Mouse (Mus musculus): ENCODE results near the gene Tardbp. TPM values are rescaled to one million over a fixed set of nuclear protein-coding genes. Genes with fewer than 3 reads are reported as not detected.

The Tardbp gene
- total RNA-seq (2021), result 100 to 1,000 TPM; 218 to 224 TPM

- DNase-seq, result peak; percentile 92 to 94
Measured at GRCm38 (mm10) chr4:148626623-148627185, at the start of gene Tardbp. Gene Tardbp (minus strand): TSS chr4:148627019.

GRCm38 (mm10) chr4:148676188-148676960 is 49.6 kb upstream of the Tardbp start:
- DNase-seq, result no peak

DNA sequence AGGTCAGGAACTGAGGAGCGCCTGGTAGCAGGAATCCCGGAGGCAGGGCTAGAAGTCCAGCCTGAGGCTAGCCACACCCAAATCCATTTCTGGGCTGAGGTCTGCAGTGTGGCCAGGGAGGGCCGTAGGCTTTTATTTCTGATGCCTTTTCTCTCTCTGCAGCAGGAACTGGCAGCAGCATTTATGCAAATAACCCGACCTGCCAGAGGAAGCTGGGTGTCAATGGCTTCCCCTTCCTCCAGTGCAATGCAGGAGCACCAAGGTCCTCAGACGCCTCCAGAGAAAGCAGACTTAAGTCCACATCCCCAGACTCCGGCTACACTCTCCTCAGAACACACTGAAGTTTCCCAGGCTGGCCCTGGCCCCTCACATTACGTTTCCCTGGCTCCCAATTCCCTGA is 48.2 kb upstream of the Tardbp start:
- DNase-seq, result no peak

DNA sequence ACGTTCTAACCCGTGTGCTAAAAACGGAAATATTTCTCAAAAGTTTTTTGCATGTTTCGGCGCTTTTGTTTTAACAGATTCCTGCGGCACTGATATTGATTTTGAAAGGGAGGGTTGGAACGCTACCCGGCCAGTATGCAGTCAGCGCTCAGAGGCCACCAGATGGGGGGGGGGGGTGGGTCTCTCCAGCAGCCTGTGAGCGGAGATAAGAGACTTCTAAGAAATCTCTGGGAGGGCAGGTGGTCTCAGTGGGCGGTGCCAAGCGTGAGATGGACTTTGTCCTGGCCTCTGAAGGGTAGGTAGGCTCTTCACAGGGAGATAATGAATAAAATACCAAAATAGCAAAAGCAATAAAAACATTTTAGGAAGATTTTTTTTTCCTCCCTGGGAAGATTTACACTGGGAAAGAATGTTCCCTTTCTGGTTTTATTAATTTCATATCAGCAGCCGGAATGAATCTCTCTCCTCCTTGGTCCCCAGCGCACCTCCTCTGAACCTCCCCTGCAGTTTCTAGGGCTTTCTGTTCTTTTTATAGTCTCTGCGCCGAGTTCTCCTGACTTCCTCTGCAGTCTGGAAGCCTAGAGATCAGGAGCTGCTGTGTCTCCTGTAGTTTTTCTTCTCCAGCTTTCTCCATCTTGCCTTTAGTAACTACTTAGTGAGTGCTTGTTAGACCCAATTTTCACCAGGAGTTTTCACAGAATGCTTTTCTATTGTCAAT is 44.6 kb upstream of the Tardbp start:
- no peak for DNase-seq

DNA sequence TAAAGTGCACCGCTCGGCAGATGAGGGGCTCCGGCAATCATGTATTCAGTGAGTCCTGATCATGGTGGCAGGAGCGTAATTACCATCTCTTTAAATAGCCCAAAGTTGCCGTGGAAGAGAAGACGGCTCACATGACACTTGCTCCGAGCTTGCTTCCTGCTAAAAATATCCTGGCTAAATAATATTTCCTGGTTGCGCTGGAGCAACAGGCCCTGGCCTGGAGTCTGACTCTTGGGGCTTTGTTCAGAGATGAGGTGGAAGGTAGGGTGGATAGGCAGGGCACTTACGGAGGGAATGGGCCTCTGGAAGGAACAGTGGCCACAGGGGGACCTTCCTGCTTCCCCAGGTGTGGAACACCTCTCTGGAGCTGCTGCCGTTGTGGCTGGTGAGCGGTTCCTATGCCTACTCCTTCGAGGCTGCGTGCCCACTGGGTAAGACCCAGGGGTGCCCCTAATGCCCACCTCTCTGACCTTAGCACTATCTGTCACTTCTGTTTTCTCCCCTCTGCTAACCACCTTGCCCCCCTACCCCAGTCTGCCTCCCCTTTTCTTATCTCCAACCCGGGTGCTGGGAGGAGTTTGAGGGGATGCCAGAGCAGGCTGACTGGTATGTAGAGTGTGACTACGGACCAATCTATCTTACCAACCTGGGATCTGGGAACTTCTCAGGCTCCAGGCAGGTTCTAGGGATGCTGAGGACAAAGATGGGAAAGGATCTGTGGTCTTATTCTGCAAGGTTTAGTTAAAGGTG is 40.4 kb upstream of the Tardbp start:
- no peak for DNase-seq

- no peak for DNase-seq
Measured at GRCm38 (mm10) chr4:148664021-148664420, 37.2 kb upstream of the Tardbp start.

- no peak for DNase-seq
Measured at GRCm38 (mm10) chr4:148663326-148663725, 36.5 kb upstream of the Tardbp start.

DNA sequence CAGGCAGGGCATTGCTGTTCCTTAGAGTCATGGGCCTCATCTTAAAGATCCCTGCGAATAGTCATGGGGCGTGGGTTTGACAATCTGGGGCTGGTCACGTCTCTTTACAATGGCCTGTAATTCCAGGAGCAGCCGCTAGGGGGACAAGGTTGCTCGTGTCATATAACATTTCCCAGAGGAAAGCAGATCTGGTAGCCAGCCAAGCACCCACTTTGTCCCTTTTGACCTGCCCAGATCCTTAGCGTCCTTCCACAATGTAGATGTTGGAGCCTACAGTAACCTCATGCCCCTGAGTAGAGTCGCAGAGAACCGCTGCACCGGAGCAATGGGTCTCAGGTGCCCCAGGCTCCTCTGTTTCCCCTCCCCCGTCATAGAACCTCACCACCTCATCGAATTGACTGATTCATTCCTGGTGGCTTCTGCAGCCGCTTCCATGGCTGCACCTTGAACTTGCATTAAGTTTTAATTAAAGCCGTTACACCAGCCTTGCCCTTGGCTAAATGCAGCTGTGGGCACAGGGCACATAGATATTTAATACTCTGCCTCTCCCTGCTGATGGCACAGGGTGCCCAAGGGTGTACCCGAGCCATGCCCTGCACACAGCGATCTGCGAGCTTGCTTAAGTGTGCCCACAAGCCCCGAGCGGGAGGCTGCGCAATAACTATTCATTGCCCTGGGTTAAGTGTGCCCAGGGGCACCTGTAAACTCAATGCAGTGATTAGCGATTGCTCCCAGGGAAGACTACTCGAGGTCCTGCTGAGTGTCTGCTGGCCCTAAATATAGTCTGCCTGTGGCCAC is 35.5 kb upstream of the Tardbp start:
- DNase-seq, result peak; percentile 37 to 39

DNA sequence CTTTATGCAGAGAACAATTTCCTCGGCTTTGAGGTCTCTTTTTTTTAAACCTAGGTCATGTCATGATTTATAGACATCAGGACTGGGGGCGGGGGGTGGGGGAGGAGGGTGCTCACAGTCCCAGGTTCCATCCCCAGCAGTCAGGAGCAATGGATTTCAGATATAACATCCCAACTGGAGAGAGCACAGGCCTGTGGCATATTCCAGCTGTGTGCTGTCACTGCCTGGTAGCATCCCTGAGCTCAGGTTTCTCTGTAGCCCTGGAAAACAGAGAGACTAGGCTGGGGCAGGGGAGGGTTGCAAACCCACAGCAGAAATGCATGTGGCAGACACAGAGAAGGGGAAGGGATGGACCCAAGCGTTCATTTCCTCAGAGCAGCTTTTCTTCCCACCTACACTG is 33.4 kb upstream of the Tardbp start:
- DNase-seq, result no peak

DNA sequence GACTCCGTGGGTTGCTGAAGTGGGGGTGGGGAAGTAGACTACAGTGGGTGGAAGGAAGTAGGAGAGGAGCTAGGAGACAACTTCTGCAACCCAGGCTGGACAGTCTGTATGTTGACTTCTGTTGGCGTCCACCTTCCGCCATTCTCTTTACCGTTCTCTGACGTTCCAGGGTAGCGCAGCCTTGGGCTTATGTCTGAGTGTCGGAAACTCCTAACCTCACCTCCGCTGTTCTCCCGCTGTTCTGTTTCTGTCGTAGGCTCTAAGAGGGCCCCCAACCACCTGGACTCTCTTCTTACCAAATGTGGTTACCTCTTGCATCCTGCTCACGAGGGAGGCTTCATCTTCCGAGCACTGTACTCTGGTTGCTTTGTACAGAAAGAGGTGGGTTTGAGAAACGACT is 31.0 kb upstream of the Tardbp start:
- no peak for DNase-seq

- no peak for DNase-seq
Measured at GRCm38 (mm10) chr4:148656691-148657258, 30.0 kb upstream of the Tardbp start.

- no peak for DNase-seq
Measured at GRCm38 (mm10) chr4:148654701-148655398, 28.0 kb upstream of the Tardbp start.

DNA sequence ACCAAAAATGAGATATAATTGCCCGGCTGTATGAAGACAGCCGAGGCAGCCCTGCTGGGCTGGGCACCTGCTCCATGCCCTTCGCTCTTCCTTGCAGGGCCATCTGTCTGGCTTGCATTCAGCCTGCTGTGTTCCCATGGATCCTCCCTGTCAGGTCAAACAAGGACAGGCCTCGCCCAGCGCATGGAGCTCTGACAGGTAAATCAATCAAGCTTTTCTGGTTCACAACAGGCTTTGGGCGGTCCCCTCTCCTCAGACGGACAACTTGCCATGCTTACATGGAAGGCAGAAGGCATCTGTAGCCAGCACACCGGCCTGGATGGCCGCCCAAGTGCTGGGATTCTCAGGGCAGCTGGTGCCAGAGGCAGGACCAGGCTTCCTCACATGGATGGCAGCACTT is 24.2 kb upstream of the Tardbp start:
- no peak for DNase-seq

DNA sequence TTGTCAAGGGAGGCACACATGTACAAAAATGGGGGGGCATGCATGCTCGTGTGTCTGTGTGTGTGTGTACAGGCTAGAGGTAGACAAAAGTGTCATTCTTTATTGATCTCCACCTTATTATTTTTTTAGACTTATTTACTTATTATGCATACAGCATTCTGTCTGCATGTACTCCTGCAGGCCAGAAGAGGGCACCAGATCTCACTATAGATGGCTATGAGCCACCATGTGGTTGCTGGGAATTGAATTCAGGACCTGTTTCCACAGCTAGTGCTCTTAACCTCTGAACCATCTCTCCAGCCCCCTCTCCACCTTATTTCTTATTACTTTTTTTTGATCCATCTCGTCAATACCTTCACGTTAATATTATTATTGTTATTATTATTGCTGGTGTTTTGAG is 22.5 kb upstream of the Tardbp start:
- no peak for DNase-seq

GRCm38 (mm10) chr4:148646616-148647015 is 19.8 kb upstream of the Tardbp start:
- no peak for DNase-seq

DNA sequence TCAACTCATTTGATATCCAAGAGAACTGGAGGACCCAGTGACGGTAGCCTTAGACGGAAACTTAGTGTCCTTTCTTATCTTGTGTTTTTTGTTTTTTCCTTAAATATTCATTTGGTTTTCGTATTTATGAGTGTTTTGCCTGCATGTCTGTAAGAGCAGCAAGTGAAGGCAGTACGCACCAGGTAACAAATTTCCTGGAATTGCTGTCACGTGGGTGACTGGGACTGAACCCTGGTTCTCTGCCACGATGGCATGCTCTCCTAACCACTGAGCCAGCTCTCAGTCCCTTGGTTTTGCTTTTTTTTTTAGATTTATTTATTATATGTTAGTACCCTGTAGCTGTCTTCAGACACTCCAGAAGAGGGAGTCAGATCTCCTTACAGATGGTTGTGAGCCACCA is 18.1 kb upstream of the Tardbp start:
- no peak for DNase-seq

GRCm38 (mm10) chr4:148644157-148644511 is 17.3 kb upstream of the Tardbp start:
- peak; percentile 51 to 57 for DNase-seq

GRCm38 (mm10) chr4:148643291-148644156 is 16.7 kb upstream of the Tardbp start, which contains the start of gene Gm572:
Gene Gm572 (plus strand): TSS chr4:148643317.
- no peak for DNase-seq

DNA sequence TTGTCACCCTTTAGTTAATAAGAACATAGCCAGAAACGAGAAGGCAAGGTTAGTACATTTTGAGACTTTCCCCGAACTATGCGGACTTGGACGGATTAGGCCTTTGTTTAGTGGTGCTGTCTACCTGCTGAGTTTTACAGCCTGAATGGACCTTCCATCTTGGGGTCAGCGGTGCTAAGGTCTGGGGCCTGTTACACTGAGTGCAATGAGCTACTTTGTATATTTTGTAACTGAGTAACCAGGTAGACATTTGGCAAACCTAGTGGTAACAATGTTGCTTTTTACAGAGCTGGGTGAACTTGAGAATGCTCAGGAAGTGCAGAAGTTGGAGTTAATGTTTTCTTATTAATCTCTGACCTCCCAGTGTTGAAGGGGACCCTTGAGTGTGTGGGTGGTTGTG is 14.3 kb upstream of the Tardbp start:
- no peak for DNase-seq

GRCm38 (mm10) chr4:148639455-148639854 is 12.6 kb upstream of the Tardbp start:
- no peak for DNase-seq
